Mouse (Mus musculus) liver, embryonic 14.5 days (tissue): ENCODE results near the gene 5430419D17Rik.

ENCODE experiments used
- CTCF ChIP-seq: IDR thresholded peaks from 2 replicates; pipeline ENCODE4 v1.5.1; 2016; ENCODE audit warnings: antibody characterized with exemption, low read depth, control low read depth
- EP300 ChIP-seq: IDR thresholded peaks from 2 replicates; pipeline ENCODE4 v1.6.1; 2016; ENCODE audit warnings: antibody characterized with exemption, low read depth

DNA sequence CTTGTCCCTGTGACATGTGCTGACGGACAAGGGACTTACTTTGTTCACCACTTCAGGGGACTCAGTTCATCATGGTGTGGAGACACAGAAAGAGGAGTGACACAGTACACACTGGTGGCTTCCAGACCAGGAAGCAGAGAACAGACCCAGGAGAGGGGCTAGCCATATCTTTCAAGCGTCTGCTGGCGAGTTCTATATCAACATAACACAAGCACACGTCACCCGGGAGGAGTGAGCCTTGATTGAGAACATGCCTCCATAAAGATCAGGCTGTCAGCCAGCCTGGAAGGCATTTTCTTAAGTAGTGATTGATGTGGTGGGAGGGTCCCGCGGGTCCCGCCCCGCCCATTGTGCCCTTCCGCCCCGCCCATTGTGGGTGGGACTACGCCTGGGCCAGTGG, 44.2 kb upstream of the 5430419D17Rik start:
- TF ChIP-seq CTCF = no peak
- TF ChIP-seq EP300 = no peak
